Mouse (Mus musculus) mouse embryonic stem cell (cell line): ENCODE data around the gene Armc6.

ENCODE experiments used
- in situ Hi-C, 2 experiments: fragments of 300-500 bp; cut with MboI; formaldehyde crosslinking; loops; 1 replicate in 1 of 2; 3 replicates in 1 of 2; pipeline ENCODE4 v1.14.3; 2019 to 2020; ENCODE audit warnings: low sequenced_read_pairs in 2 of 2, low pct_unique_long_range_greater_than_20kb in 1 of 2, mixed read lengths in 1 of 2; ENCODE audit not compliant: unreplicated experiment in 1 of 2

The Armc6 gene

DNA sequence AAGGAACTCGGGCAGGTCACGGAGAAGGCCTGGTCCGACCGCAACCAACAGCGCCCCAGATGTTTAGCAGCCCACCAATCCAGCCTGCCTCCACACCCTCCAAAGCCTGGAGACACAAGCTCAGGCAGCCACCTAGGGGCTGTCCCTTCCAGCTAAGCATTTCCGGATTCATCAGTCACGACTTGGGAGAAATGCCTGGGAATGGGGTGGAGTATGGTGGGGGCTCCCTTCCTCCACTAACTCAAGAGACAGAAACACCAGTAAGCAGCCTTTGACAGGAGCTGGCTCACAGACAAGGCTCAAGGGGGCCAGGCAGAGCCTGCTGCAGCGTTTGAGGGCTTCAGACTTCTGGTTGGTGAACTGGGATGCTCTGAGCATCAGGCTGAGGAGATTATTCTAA is 23.7 kb downstream of the Armc6 start:
- in situ Hi-C loops, result no loop called here

DNA sequence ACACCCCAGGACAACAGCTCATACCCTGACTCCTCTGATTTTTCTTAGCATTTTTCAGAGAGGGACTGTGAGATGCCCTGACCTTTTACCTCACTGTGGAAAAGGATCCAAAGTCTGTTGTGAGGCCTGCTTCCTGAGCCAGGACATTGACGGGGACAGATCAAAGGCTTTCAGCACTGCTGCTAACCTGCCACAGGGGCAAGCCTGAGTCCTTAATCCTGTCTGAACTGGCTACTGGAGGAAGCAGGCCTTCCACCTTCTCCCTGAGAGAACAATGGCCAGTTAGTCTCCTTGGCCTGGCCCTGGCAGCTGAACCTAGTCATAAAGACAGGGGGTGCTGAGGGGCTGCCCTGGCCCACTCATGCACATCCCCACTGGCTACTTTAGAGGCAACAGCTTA is 26.1 kb downstream of the Armc6 start:
- in situ Hi-C loops, result no loop called here

DNA sequence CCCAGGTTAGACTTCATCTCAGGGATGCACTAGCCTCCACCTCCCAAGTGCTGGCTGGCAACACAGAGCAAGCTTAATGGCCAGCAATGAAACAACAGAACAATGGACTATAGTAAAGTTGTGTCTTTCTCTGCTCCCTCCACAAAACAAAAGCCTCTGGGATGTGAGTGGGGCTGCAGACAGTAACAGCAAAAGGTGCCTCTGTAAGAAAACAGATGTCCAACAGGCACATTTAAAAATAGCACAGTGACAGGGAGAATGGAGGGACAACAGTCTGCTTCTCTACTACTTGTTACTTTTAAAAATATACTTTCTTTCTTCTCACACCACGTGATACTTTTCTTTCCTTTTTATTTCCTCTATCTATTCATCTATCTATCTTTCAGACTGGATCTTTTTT is 29.5 kb downstream of the Armc6 start:
- in situ Hi-C loops, result no loop called here

DNA sequence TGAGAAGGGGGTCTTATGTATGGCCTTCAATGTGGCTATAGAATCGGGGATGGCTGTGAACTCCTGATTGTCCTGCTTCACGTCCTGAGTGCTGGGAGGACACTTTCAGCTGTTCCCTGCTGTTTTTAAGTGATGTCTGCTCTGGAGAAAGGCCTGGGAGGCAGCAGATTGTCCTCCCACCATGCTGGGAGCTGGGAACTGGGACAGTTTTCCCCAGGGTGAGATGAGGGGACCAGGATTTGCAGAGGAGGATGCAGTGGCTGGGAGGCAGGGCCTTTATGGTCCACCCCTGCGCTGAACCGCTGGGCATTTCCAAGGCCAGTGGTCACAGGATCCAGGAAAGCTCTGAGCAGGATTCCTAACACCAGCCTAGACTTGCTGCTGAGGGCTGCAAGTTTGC is 31.2 kb downstream of the Armc6 start:
- in situ Hi-C loops, result no loop called here

DNA sequence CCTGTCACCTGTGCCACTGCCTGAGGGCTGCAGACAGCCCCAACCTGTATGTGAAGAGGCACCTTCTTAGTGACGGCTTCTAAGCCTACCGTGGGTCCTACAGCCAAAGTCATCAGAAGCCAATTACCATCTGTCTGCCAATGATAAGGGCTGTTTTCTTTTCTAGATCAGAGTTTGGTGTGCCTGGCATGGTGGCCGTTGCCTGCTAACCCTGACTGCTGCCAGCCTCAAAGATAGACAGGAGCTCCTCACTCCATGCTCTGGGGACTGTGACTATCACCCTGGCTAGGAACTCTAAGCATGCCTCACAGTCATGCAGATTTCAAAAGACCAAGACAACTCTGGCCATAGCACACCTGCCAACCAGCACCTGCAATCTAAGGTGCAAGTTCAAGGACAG is 32.8 kb downstream of the Armc6 start:
- in situ Hi-C loops, result no loop called here

DNA sequence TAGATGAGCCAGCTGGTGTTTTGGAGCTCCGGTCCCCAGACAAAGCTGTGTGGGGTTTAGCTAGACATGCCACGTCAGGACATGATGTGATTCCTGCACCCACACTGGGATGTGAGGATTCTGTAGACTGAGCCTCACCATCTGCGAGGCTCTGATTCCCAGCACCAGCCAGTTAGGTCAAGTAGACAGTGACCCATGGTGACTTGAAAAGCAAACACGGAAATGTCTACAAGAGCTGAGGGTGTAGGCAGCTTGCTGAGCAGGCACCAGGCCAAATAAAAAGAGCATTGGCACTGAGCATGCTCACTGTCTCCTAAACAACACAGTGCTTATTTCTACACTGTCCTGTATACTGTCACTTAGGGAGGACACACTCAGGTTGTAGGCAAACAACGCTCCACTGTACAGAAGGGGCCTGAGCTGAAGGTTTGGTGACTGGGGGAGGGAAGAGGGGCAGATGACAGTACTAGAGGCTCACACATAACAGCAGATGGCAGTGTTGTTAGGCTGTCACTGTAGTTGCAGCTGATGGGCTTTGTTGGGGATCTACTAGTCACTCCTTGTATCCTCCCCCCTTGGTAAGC is 34.1 kb downstream of the Armc6 start:
- in situ Hi-C loops, result no loop called here

DNA sequence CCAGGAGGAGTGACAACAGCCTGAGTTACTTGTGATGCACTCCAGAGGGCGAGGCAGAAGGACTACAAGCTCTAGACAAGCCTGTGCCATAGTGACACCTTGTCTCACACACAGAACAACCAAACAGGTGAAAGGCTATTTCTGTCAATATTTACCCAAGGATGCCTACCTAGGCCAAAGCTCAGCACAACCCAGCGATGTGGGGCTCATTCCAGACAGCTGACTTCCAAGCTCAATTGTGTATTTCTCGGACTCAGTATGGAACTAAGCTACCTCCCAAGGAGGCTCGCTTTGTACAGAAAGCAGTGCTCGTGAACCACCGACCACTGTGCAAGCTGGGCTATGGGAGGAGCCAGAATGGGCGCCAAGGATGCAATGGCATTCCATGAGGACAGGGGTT is 36.7 kb downstream of the Armc6 start:
- in situ Hi-C loops, result no loop called here

DNA sequence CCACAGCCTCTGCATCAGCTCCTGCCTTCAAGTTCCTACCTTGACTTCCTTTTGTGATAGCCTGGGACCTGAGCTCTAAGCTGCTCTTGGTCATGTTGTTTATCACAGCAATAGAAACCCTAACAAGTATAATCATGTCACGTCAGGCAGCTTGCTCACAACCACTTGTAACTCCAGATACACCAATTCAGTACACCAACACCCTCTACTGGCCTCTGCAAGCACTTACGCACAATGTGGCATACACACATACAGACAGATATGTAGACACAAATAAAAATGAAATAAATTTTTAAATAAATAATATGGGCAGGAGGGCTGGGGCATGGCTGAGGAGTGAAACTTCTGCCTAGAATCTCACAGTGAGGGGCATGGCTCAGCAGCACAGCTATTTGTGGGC is 38.5 kb downstream of the Armc6 start:
- in situ Hi-C loops, result no loop called here

DNA sequence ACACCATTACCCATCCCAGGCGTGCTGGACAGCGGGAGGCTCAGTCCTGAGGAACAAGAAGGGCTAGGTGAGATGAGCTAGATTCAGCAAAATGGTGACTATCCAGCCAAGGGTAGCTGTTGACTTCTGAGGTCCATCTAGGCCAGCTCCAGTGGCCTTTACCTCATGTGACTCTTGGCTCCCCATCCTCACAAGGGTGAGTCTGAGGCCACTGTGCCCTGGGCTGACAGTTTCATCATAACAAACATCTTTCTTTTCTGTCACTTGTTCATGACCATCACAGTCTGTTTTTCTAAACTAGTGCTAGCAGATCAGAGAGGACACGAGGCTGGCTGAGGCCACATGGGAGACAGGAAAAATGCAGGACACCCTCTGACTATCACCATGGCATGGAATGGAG is 40.1 kb downstream of the Armc6 start:
- in situ Hi-C loops, result no loop called here

DNA sequence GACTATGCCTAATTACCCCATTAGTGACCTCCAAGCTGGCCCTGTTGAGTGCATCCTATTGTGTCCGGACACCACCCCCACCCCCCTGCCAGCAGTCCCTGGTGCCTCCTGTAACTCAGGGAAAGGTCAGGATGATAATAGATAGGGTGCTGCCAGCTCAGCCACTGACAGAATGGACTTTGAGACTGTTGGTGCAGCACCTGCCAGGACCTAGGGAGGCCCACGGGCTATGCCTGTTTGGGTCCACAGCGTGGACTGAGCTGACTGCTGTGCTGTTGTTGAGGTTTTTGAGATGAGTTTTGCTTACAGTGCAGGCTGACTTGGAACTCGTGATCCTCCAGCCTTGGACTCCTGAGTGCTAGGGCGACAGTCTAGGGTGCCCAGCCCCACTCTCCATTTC is 41.0 kb downstream of the Armc6 start:
- in situ Hi-C loops, result no loop called here

DNA sequence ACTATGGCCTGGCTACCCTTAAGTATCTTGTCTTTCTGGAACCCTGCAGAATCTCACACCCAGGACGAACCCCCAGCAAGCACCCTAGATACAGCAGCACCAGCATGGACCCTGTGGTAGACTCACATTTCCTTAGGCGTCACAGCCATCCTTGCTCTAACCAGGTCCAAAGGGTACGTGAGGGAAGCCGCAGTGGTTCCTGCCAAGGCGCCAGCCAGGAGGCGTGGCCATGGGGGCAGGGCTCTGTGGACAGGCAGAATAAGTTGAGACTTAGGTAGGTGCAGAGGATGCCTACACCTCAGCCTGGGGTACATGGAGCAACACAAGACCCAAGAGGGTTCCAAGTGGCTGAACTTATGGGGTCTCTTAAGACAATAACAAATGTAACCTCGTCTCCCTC is 45.6 kb downstream of the Armc6 start:
- in situ Hi-C loops, result no loop called here

DNA sequence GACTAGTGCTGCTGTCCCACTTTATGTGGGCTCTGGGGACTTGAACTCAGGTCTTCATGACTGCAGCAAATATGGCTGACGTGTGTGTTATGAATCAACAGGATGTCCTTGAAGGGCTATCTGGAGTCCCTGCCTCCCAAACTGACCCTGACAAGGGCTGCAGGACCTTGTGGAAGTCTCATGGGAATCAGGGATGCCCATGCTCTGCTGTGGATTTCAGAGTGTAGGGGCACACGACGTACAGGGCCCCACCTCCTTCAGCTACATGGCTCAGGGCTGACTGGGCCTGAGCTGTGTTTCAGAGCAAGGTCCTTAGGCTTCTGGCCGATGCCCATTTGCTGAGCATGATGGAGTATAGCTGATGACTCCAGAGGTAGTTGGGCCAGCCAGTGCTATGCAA is 51.1 kb downstream of the Armc6 start:
- in situ Hi-C loops, result no loop called here

DNA sequence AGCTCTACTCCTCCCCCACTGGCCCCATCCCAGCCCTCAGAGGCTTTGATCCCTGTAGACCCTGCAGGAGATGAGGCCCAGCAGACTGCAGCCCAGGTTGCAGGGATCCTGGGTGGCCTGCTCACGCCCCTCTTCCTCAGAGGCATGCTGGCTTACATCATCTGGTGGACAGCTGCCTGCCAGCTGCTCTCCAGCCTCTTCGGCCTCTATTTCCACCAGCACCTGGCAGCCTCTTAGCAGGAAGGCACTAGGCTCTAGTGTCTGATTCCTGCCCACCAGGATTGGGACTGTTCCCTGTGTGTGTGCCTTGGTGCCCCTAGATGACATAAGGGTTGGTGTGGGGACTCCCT is 52.4 kb downstream of the Armc6 start:
- in situ Hi-C loops, result no loop called here

DNA sequence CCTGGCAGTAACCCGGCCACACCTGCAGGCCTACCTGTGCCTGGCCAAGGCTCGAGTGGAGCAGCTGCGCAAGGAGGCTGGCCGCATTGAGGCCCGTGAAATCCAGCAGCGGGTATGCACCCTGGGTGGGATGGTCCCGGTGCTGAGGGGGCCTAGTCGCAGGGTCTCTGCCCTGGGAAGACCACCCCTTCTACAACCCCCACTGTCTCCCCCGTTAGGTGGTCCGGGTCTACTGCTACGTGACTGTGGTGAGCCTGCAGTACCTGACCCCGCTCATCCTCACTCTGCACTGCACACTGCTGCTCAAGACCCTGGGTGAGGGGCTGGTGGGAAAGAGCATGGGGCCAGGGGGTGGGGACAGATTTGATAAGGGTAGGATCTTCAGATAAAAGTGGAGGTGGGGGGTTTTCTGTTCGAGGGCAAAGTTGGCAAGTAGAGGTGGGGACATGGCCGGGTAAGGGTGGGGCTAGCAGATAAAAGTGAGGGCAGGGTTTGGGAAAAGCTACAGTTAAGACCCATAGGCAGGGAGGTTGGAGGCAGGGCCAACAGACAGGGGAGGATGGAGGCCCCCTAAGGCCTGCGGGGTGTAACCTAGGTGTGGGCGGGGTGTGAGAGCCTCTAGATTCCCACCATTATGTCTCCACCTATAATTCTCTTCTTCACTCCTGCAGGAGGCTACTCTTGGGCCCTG is 52.9 kb downstream of the Armc6 start:
- in situ Hi-C loops, result no loop called here

DNA sequence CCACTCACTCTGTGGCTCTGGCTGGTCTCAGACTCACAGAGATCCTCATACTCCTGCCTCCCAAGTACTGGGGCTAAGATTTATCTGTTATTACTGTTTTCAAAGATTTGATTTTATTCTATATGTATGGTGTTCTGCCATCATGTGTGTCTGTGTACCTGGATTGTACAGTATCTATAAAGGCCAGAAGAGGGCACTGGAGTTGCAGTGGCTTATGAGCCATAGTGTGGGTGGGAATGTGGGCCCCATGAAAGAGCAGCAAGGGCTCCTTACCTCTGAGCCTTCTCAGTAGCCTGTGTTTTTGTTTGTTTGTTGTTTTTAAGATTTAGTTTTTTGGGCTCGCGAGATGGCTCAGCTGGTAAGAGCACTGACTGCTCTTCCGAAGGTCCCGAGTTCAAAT is 55.2 kb downstream of the Armc6 start:
- in situ Hi-C loops, result no loop called here

DNA sequence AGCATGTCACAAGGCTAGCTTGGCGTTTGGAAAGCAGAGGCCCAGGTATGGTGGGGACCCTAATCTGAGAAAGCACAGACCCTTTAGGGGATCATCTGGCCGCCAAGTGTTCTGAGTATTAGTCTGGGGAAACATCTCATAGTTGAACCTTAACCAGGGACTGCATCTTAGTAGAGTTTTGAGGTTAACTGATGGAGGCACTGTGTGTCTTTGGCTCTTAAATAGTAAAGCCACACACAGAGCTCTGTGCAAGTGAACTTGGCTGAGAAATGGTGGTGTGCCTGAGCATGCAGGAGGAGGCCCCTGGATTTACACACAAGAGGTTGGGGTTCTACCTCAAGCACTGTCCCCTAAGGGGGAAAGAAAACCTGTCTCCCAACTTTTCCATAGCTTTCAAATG is 56.0 kb downstream of the Armc6 start:
- in situ Hi-C loops, result no loop called here

DNA sequence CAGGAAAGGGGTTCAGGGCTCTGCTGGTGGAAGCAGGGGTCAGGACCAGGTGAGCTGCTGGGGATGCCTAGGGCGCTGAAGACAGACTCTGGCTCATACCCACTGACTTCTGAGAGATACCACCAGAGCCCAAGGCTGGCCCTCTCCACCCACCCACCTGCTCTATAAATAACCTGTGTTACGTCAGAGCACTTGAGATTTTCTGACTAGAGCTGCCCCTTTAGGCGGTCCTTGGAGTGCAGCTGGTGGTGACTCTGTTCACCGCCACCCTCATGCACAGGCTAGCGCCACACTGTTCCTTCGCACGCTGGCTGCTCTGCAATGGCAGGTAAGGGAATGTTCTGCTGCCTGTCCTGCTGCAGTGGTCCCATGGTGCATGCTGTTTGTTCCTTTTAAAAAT is 60.2 kb downstream of the Armc6 start:
- in situ Hi-C loops, result no loop called here

DNA sequence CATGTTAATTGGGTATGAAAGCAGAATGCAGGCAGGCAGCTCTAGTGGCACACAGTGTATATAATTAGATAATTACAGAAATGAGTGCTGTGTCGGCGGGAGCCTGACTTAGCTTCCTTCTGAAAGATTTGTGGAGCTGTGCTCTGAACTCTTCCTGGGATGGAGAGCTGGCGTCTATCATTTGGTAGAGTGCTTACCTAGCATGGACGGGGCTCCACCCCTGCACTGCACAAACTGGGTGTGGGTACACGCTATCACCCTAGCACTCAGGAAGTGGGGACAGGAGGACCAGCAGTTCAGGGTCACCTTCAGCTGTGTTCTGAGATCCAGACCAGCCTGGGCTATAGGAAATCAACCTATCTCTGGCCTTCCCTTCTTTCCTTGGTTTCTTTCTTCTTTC is 60.9 kb downstream of the Armc6 start:
- in situ Hi-C loops, result no loop called here

DNA sequence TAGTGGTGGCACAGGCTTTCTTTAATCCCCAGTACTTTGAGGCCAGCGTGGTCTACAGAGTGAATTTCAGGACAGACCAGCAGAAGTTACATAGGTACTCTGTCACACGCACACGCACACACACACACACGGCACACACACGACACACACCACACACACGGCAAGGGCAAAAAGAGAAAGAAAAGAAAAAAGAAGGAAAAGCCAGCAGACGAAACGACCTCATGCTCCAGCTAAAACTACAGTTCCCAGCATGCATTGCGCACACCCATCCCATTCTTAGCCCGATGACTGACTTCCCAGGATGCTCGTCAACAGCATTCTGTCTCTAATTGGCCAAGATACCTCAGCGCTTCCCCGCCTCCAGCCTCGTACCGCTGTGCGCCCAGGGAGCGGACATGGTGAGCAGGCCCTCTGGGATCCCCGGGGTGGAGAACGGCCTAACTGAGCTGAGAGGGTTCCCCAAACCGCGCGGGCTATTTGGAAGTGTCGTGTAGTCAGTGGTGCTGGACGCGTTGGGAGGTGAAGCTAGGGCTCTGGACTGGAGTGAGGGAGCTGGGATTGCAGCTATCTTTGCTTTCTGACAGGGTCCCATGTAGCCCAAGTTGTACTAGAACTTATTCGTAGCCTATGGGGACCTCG is 62.1 kb downstream of the Armc6 start, which contains the start of gene Tmem161a:
Gene Tmem161a (plus strand): TSS at position 314 of the 639 bp plus-strand sequence.
- in situ Hi-C loops, result no loop called here

DNA sequence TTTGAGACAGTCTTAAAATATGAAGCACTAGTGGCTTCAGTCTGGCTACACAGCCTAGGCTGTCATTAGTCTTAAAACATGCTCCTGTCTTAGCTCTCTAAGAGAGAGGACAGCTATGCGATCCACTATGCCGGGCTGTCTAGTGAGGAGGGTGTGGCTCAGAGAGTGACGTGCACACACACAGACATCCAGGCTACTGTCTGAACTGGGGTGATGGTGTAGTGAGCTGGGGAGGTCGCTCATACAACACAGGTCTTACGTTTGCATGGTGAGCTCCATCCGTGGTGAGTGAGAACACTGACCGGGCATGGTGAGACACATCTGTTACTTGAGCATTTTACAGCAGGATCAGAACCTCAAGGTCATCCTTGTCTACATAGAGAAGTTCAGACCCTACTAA is 63.0 kb downstream of the Armc6 start:
- in situ Hi-C loops, result no loop called here
